Mouse (Mus musculus) CH12.LX (cell line): ENCODE data around the gene Cd37. TPM values are rescaled to one million over a fixed set of nuclear protein-coding genes. Genes with fewer than 3 reads are reported as not detected.

Source experiments
- DNase-seq: peaks from one replicate; pipeline ENCODE4 v3.0.0-alpha.2; 2013; ENCODE audit errors: extremely low read depth
- H3K27ac ChIP-seq: 2 replicates; pipeline ENCODE4 v1.5.1; 2012; ENCODE audit warnings: low read depth, mild to moderate bottlenecking, control low read depth, moderate library complexity; ENCODE audit not compliant: insufficient read depth
- H3K27me3 ChIP-seq: replicated peaks from 2 replicates; pipeline ENCODE3; 2012; ENCODE audit warnings: inconsistent platforms
- H3K36me3 ChIP-seq, 2 experiments: replicated peaks in 1 of 2; 2 replicates each; pipeline versions ENCODE3 to v1.6.1; 2012; ENCODE audit warnings: inconsistent platforms in 1 of 2, low read length in 1 of 2, mild to moderate bottlenecking in 1 of 2, mixed read lengths in 1 of 2, moderate library complexity in 1 of 2; ENCODE audit not compliant: control insufficient read depth in 1 of 2, insufficient read depth in 1 of 2
- H3K4me1 ChIP-seq, 2 experiments: 2 replicates each; pipeline ENCODE4 v1.6.1; 2012; ENCODE audit warnings: inconsistent platforms in 1 of 2, moderate library complexity in 1 of 2; ENCODE audit not compliant: insufficient read depth in 2 of 2, control insufficient read depth in 1 of 2
- H3K4me2 ChIP-seq: 2 replicates; pipeline ENCODE4 v1.6.1; 2012; ENCODE audit warnings: low read depth, mild to moderate bottlenecking, control low read depth; ENCODE audit not compliant: poor library complexity, insufficient read depth, severe bottlenecking
- H3K4me3 ChIP-seq, 3 experiments: fragments of 150-350 bp in 1 of 3; sonication (generic) in 1 of 3; replicated peaks in 1 of 3; 2 replicates each; pipeline versions ENCODE3 to v1.5.1; 2011 to 2012; ENCODE audit warnings: low read depth in 2 of 3, low read length in 2 of 3, mild to moderate bottlenecking in 2 of 3, moderate library complexity in 2 of 3, control low read depth in 1 of 3, improper control_type of control experiment in 1 of 3, inconsistent platforms in 1 of 3, mixed read lengths in 1 of 3; ENCODE audit not compliant: poor library complexity in 1 of 3
- H3K79me2 ChIP-seq: replicated peaks from 2 replicates; pipeline ENCODE4 v1.6.1; 2012; ENCODE audit warnings: mild to moderate bottlenecking, moderate library complexity; ENCODE audit not compliant: control insufficient read depth, poor library complexity, insufficient read depth, severe bottlenecking; ENCODE audit errors: extremely low read depth
- H3K9ac ChIP-seq: 2 replicates; pipeline ENCODE4 v1.6.1; 2012; ENCODE audit warnings: low read depth, mild to moderate bottlenecking, control low read depth, moderate library complexity; ENCODE audit not compliant: insufficient read depth
- H3K9me3 ChIP-seq: replicated peaks from 2 replicates; pipeline ENCODE3; 2012; ENCODE audit warnings: low read length, inconsistent platforms, mixed read lengths
- BHLHE40 ChIP-seq: IDR thresholded peaks from 2 replicates; pipeline ENCODE4 v1.6.1; 2011; ENCODE audit warnings: mild to moderate bottlenecking, low read depth, low read length, improper control_type of control experiment
- CHD1 ChIP-seq: IDR thresholded peaks from 2 replicates; pipeline ENCODE4 v1.6.1; 2012; ENCODE audit warnings: low read depth, low read length, improper control_type of control experiment, inconsistent platforms
- ELF1 ChIP-seq: IDR thresholded peaks from 2 replicates; pipeline ENCODE4 v1.6.1; 2014; ENCODE audit warnings: low read depth, mild to moderate bottlenecking, inconsistent platforms, low read length, improper control_type of control experiment
- GABPA ChIP-seq: IDR thresholded peaks from 2 replicates; pipeline ENCODE4 v1.6.1; 2012; ENCODE audit warnings: low read depth, low read length, improper control_type of control experiment, inconsistent platforms; ENCODE audit not compliant: insufficient replicate concordance
- JUND ChIP-seq: conservative IDR thresholded peaks from 2 replicates; pipeline ENCODE4 v1.6.1; 2011; ENCODE audit warnings: low read depth, low read length, improper control_type of control experiment
- KAT2A ChIP-seq: IDR thresholded peaks from 2 replicates; pipeline ENCODE4 v1.6.1; 2012; ENCODE audit warnings: low read length, improper control_type of control experiment, inconsistent platforms; ENCODE audit not compliant: insufficient replicate concordance
- MAX ChIP-seq: IDR thresholded peaks from 2 replicates; pipeline ENCODE4 v1.6.1; 2011; ENCODE audit warnings: low read length, improper control_type of control experiment
- MAZ ChIP-seq: IDR thresholded peaks from 2 replicates; pipeline ENCODE4 v1.6.1; 2012; ENCODE audit warnings: low read depth, mild to moderate bottlenecking, inconsistent platforms, low read length, improper control_type of control experiment, moderate library complexity
- MEF2A ChIP-seq: IDR thresholded peaks from 2 replicates; pipeline ENCODE4 v1.6.1; 2014; ENCODE audit warnings: low read depth, mild to moderate bottlenecking, inconsistent platforms, low read length, improper control_type of control experiment, borderline replicate concordance
- MXI1 ChIP-seq: IDR thresholded peaks from 2 replicates; pipeline ENCODE4 v1.6.1; 2011; ENCODE audit warnings: mild to moderate bottlenecking, low read depth, low read length, improper control_type of control experiment
- MYC ChIP-seq: IDR thresholded peaks from 2 replicates; pipeline ENCODE4 v1.6.1; 2011; ENCODE audit warnings: low read depth, mild to moderate bottlenecking, improper control_type of control experiment, low read length
- NELFE ChIP-seq: IDR thresholded peaks from 2 replicates; pipeline ENCODE4 v1.6.1; 2011; ENCODE audit warnings: low read depth, low read length, improper control_type of control experiment
- NRF1 ChIP-seq: IDR thresholded peaks from 2 replicates; pipeline ENCODE4 v1.6.1; 2014; ENCODE audit warnings: low read depth, mild to moderate bottlenecking, inconsistent platforms, low read length, improper control_type of control experiment, moderate library complexity
- PAX5 ChIP-seq: IDR thresholded peaks from 2 replicates; pipeline ENCODE4 v1.6.1; 2012; ENCODE audit warnings: low read length, inconsistent platforms, mixed read lengths
- POLR2AphosphoS2 ChIP-seq: IDR thresholded peaks from 2 replicates; pipeline ENCODE4 v1.6.1; 2011; ENCODE audit warnings: low read depth, low read length, improper control_type of control experiment
- SIN3A ChIP-seq: IDR thresholded peaks from 2 replicates; pipeline ENCODE4 v1.6.1; 2012; ENCODE audit warnings: low read length, improper control_type of control experiment, inconsistent platforms
- SMC3 ChIP-seq: IDR thresholded peaks from 2 replicates; pipeline ENCODE4 v1.6.1; 2011; ENCODE audit warnings: low read depth, low read length, improper control_type of control experiment
- TBP ChIP-seq: conservative IDR thresholded peaks from 2 replicates; pipeline ENCODE4 v1.6.1; 2011; ENCODE audit warnings: low read depth, low read length, improper control_type of control experiment
- UBTF ChIP-seq: IDR thresholded peaks from 2 replicates; pipeline ENCODE4 v1.6.1; 2012; ENCODE audit warnings: low read depth, mild to moderate bottlenecking, inconsistent platforms, low read length, improper control_type of control experiment, moderate library complexity
- USF1 ChIP-seq: IDR thresholded peaks from 2 replicates; pipeline ENCODE4 v1.6.1; 2014; ENCODE audit warnings: low read depth, mild to moderate bottlenecking, inconsistent platforms, low read length, improper control_type of control experiment
- ZMIZ1 ChIP-seq: IDR thresholded peaks from 2 replicates; pipeline ENCODE4 v1.6.1; 2012; ENCODE audit warnings: low read depth, mild to moderate bottlenecking, inconsistent platforms, low read length, improper control_type of control experiment
- dilution Hi-C: fragments of 300-500 bp; cut with MboI; formaldehyde crosslinking; loops from 2 replicates; pipeline ENCODE4 v1.14.3; 2020; ENCODE audit warnings: low sequenced_read_pairs; ENCODE audit not compliant: extremely low pct_unique_long_range_greater_than_20kb, extremely low pct_ligation_motif_present
- in situ Hi-C: fragments of 300-500 bp; cut with MboI; formaldehyde crosslinking; loops from 3 replicates; pipeline ENCODE4 v1.14.3; 2019; ENCODE audit warnings: low sequenced_read_pairs, low pct_ligation_motif_present, low pct_unique_long_range_greater_than_20kb, mixed read lengths
- polyA plus RNA-seq: library from polyadenylated mRNA; unstranded; fragments of >175 nt; gene quantifications from 2 replicates; pipeline ENCODE4 v1.2.1, GENCODE M21; 2012; ENCODE audit warnings: low read depth; ENCODE audit not compliant: insufficient read length
- total RNA-seq, 2 experiments: library from RNA; depleted of rRNA; stranded (reverse); fragments of 300-350 nt in 1 of 2; fragments of >200 nt in 1 of 2; gene quantifications; 2 replicates each; pipeline ENCODE4 v1.2.3; 2012 to 2014

The Cd37 gene
- total and polyA plus RNA-seq, 3 experiments, result 73.8 to 437 (median 91.1) TPM

GRCm38 (mm10) chr7:45262266-45262665 lies 23.4 kb upstream of the Cd37 start:
- H3K27me3 ChIP-seq, result peaks cover 4% of the 10 kb centered on the region
- H3K79me2 ChIP-seq, result no peaks in the 10 kb centered on the region
- peaks cover 0 to 5% of the 10 kb centered on the region in 2 experiments; a peak in 2 of 4 replicates for H3K4me1 ChIP-seq
- dilution Hi-C loops (no loop called here), in situ Hi-C loops (no loop called here)
- H3K9ac ChIP-seq, result no peak overlapping the region
- H3K4me3 ChIP-seq, result no peak overlapping the region
- no peak for DNase-seq
- TF ChIP-seq MXI1 (no peak), JUND (no peak), MAZ (no peak), BHLHE40 (no peak), KAT2A (no peak), MEF2A (no peak), MAX (no peak), POLR2AphosphoS2 (no peak), NRF1 (no peak), SMC3 (no peak), USF1 (no peak), TBP (no peak), UBTF (no peak), GABPA (no peak), PAX5 (no peak), ELF1 (no peak), CHD1 (no peak), ZMIZ1 (no peak), NELFE (no peak)
- H3K4me2 ChIP-seq, result no peak overlapping the region
- no peaks in the 10 kb centered on the region for H3K36me3 ChIP-seq
- H3K27ac ChIP-seq, result no peak overlapping the region
- H3K9me3 ChIP-seq, result no peaks in the 10 kb centered on the region

- in situ Hi-C loops (no loop called here), dilution Hi-C loops (no loop called here)
- TF ChIP-seq SIN3A (no peak), POLR2AphosphoS2 (no peak), MAX (no peak), MYC (no peak), UBTF (no peak)
- Histone ChIP-seq H3K4me2 (no peak overlapping the region), H3K4me3 (no peak overlapping the region), H3K27ac (no peak overlapping the region), H3K36me3 (no peaks in the 10 kb centered on the region), H3K9ac (no peak overlapping the region), H3K4me1 (peaks cover 0 to 5% of the 10 kb centered on the region in 2 experiments; a peak in 2 of 4 replicates), H3K79me2 (no peaks in the 10 kb centered on the region), H3K27me3 (peaks cover 4% of the 10 kb centered on the region), H3K9me3 (no peaks in the 10 kb centered on the region)
- DNase-seq, result no peak
Observed at GRCm38 (mm10) chr7:45259281-45259680, 20.4 kb upstream of the Cd37 start.
